Mouse (Mus musculus) embryo, embryonic 11 days (tissue): Measurements from ENCODE around the gene 1700029H14Rik.
A peak's percentile ranks its signal among the peaks of the same experiment; 100 is the strongest.

ENCODE experiments used
- DNase-seq: peaks from one replicate; pipeline ENCODE4 v3.0.0-alpha.2; 2015

1700029H14Rik gene

GRCm38 (mm10) chr8:13562118-13562517 is at the start of gene 1700029H14Rik:
Gene 1700029H14Rik (minus strand): TSS chr8:13562461.
- peak; percentile 36 for DNase-seq

DNA sequence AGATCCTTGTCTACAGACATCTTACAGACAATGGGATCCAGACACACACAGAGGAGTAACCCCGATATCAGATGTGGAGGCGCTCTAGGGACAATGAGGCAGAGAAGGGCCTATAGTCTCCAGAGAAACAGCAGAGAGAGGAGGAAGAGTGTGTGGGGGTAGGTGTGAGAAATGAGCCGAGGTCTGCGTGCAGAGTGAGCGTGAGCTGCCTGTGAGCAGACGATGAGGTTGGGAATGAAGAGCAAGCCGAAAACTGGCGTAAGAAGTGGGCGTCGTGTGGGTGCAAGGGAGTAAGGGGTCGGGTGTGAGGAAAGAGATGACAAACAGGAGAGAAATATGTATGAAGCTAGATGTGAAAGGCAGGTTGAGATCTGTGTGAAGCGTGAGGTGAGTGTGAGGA is 49.4 kb upstream of the 1700029H14Rik start:
- DNase-seq = no peak

DNA sequence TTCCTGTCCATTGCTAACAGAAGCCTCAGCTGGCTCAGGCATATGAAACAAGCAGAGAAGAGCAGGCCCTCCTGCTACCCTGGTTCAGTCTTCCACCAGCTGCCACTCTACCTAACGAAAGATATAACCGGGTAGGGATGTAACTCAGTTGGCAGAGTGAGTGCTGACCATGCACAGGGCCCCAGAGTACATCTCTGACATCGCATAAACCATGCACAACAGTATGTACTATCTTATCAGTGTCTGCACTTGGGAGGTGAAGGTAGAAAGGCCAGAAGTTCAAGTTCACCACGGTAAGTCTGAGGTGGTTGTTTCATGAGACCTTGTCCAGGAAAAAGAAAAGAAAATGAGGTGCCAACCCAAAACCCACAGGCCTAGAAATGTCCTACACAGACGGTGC is 47.7 kb upstream of the 1700029H14Rik start:
- DNase-seq = no peak

DNA sequence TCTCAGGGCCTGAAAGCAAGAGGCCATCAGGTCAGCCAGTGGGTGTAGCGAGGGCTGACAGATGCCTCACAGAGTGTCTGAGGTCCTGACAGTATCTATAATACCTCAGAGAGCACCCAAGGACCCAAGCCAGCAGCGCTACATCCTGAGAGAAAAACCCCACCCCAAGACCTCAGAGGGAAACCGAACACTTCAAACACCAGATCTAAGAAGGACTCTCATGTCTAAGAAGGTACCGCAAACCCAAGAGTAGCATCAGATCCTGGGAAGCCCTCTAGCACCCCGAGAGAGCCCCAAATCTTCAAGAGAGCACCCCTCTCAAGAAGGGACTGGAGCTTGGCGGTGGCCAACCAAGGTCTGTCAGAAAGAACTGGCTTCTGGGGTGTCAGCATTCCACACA is 46.7 kb upstream of the 1700029H14Rik start:
- DNase-seq = no peak

DNA sequence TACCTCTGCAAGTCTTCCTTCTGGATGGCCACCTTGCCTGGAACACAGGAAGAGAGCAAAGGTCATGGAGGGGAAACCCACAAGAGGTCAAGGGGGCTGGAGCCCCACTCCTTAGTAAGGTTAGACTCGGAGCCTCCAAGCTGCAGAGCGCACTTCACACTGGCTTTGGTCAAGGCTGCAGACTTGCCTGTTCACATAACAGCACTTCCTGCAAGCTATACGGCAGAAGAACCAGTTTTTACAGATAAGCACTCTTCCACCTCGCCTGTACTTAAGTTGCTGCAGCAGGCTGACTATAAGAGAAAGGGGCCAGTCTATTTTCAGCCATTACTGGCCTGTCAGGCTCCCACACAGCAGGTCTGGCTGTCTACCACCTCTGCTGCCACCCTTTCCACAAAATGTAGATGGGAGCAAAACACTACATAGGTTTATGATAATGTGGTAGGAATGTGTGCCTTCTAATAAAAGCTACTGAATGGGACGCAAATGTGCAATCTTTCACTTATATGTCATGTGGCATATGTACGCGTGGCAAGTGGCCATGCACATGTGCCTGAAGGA is 43.7 kb upstream of the 1700029H14Rik start:
- DNase-seq = no peak

GRCm38 (mm10) chr8:13602621-13603020 is 40.4 kb upstream of the 1700029H14Rik start:
- DNase-seq = peak; percentile 55

- no peak for DNase-seq
Observed at GRCm38 (mm10) chr8:13601166-13601565, 38.9 kb upstream of the 1700029H14Rik start.

GRCm38 (mm10) chr8:13600716-13601115 is 38.5 kb upstream of the 1700029H14Rik start:
- no peak for DNase-seq

GRCm38 (mm10) chr8:13600204-13600603 is 37.9 kb upstream of the 1700029H14Rik start:
- peak; percentile 14 for DNase-seq

DNA sequence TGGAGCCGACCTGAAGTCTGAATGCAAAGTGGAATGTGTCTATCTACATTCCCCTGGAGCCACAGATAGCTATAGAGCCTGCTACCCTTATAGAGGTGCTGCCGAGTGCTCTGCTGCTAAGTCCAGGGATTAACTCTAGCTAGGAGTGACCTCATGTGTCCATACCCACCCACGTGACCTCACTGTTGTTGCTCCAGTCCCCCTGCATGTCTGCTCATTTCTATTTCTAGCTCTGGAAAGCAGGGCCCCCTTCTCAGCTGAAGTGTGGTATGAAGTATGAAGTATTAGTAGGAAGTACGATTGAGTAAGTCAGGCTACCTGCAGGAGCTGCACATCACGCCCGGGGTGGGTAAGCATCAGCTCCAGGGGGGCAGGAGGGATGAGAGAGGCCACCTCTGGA is 35.5 kb upstream of the 1700029H14Rik start:
- no peak for DNase-seq

DNA sequence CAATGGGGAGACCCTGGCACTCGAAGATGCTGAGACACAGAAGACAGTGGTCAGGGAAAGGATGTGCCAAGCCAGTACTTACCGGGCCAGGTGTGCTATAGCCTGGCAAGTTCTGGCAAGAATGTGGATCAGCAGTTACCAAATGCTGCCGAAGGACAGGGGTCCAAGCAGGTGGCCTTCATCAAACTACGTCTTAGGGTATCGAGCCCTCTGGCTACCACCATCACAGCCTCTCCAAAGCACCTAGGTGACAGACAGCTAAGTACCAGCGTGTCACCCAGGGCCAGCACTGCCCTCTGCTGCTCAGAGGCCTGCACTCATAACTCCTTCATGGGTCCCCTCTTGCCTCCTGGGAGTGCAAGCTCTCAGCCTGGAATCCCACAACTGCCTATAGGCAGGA is 33.6 kb upstream of the 1700029H14Rik start:
- DNase-seq = no peak

GRCm38 (mm10) chr8:13594884-13595323 is 32.6 kb upstream of the 1700029H14Rik start:
- DNase-seq = no peak

DNA sequence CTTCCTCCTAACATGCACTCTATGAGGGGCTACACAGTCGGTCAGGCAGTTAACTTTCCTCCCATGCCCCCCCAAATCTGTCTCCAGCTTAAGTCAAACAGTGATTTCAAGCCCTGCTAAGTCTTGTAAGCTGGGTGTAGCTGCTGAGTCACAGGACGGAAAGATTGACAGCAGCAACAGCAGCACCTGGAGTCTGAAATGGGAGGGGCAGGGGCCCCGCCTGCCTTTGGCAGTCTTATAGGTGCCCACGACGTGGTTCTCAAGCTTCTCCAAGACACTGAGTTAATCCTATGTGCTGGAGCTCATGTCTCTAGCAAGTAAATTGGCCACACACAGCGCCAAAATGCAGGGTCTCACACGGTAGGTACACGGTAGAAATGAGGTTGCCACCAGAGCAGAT is 31.1 kb upstream of the 1700029H14Rik start:
- no peak for DNase-seq

GRCm38 (mm10) chr8:13591246-13591645 is 29.0 kb upstream of the 1700029H14Rik start:
- no peak for DNase-seq

- no peak for DNase-seq
Observed at GRCm38 (mm10) chr8:13589071-13589470, 26.8 kb upstream of the 1700029H14Rik start.

DNA sequence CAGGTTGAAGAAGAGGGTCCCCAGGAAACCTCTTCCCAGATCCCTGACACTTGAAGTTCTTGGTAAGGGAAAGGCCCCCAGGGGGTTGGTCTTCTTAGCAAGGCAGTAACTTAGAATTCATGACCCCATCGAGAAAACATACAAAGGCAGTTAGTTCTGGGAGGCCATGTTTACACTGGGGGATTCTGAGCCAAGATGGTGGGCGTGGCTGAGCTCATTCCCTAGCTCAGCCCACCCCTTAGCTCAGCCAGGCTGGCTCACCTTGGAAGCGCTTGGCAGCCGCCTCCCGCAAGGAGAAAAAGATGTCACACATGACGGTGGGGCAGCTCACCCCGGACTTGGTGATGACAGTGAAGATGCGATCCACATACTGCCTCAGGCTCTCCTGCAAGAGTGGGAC is 22.4 kb upstream of the 1700029H14Rik start:
- DNase-seq = no peak

DNA sequence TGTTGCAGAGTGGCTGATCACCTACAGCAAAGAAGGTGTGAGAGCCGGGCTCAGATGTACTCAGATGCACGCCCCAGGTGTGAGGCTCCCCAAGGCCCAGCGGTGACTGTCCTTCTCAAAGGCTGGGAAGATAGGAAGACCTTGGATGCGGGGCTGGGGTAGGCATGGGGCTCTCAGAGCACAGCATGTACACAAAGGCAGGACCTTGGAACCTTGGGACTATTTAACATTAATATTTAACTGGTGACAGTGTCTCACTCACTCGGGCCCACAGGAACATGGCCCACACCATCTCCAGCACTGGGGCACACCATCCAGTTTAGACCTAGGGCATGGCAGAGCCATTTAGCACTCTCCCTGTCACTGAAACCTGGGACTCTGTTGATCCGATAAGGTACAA is 15.6 kb upstream of the 1700029H14Rik start:
- DNase-seq = no peak

DNA sequence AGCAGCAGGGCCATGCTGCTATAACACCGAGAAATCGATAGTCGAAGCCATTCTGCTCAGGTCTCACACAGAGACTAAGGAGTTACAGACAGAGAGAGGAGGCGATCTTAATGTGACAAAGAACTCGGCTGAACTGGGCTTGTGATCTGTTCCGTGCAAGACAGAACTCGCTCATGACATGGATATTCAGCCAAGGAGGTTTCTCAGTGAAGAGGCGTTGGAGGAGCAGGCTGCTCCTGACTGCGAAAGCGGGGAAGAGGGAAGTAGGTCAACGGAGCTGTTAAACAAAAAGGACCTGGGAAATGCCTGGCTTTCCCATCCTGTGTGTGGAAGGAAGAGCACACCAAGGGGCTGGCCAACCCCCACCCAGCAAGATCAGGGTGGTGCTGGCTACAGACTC is 9.7 kb upstream of the 1700029H14Rik start:
- DNase-seq = no peak

- no peak for DNase-seq
Observed at GRCm38 (mm10) chr8:13557526-13557925, 4.7 kb downstream of the 1700029H14Rik start.

GRCm38 (mm10) chr8:13551574-13551830 is 10.8 kb downstream of the 1700029H14Rik start:
- no peak for DNase-seq

DNA sequence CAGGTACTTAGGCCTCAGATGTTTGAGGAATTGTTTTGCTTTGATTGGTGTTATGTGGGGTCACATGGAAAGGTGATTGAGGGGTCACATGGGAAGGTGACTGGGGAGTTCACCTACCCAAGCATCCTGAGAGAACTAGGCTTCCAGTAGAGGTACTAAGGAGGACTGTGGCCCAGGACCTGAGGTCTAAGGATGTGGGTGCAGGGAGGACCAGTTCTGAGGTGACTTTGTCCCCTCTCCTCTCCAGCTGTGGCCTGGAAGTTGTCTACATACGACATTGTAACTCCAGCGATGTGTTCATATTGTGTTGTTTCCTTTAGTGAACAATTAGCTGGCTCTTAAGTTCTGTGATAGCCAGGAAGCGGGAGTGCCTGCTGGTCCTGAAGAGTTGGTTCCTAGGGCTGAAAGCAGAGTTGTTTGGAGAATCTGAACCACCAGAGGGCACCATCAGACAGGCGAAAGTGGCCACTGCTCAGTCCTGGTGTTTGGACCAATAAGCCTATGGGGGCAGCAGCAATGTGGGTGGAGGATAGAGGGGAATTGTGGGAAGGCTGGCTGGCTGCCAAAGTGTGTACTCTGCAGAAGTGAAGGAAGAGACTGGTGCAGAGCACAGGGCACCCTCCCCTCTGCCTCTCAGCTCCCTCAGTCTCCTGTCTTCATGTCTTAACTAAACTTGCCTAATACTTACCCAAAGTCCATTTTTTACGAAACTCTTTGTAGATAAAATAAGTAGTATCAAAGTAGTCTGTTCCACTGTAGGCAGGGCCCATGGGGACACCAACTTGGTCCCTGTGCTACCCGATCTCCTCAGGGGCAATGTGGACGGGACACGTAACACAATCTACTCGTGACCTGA is 11.3 kb downstream of the 1700029H14Rik start:
- peak; percentile 89 for DNase-seq

- no peak for DNase-seq
Observed at GRCm38 (mm10) chr8:13548831-13549230, 13.4 kb downstream of the 1700029H14Rik start.

DNA sequence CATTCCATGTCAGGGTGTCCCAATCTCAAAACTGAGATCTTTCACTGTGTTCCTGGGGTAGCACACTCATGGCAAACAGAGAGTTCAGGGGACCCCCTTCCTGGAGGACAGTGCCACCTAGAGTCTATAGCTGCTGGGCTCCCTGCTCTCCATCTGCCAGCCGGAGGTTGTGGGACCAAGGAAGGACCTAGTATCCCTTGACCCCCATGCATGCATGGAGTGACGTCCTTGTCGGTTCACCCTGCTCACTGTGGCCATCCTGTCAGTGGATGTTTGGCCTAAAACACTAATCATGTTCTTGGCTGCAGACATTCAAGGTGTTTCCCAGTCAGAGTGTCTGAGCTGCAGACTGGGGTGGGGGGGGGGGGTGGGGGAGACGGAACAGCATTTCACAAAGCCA is 14.0 kb downstream of the 1700029H14Rik start:
- DNase-seq = peak; percentile 23

- no peak for DNase-seq
Observed at GRCm38 (mm10) chr8:13546421-13546820, 15.8 kb downstream of the 1700029H14Rik start.

DNA sequence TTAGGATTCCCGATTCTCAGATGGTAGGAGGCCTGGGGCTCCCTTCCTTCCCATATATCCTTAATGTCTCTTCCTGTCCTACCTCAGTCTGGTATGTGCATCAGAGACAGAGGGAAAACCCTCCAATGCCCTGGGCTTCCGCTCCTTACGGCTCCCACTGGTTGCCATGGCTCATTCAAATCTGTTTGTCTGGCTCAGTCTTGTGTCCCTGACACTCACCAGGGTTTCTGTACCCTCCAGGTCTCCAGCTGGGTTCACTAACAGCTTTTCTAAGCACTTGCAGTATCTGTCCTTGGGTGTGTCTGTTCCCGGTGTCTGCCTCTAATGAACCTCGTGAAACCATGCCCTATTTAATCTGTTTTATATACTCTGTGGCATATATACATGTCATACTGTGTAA is 20.7 kb downstream of the 1700029H14Rik start:
- no peak for DNase-seq
